Mouse (Mus musculus) heart, postnatal 10 days (tissue): ENCODE measurements around the gene Pigg. TPM values are rescaled to one million over a fixed set of nuclear protein-coding genes. Genes with fewer than 3 reads are reported as not detected.

Experiments used
- DNase-seq, 2 experiments: peaks; one replicate each; pipeline ENCODE4 v3.0.0; 2021
- intact Hi-C: fragments of 180-260 bp; cut with DNase I; formaldehyde crosslinking; loops from one replicate; pipeline ENCODE4 v1.15.1; 2025
- total RNA-seq, 2 experiments: library from RNA; stranded (reverse); gene quantifications; 2 replicates each; pipeline ENCODE4 v1.2.3; 2021

Pigg gene
- total RNA-seq, 2 experiments from 2014 or later, result 6.1 to 6.5 TPM

DNA sequence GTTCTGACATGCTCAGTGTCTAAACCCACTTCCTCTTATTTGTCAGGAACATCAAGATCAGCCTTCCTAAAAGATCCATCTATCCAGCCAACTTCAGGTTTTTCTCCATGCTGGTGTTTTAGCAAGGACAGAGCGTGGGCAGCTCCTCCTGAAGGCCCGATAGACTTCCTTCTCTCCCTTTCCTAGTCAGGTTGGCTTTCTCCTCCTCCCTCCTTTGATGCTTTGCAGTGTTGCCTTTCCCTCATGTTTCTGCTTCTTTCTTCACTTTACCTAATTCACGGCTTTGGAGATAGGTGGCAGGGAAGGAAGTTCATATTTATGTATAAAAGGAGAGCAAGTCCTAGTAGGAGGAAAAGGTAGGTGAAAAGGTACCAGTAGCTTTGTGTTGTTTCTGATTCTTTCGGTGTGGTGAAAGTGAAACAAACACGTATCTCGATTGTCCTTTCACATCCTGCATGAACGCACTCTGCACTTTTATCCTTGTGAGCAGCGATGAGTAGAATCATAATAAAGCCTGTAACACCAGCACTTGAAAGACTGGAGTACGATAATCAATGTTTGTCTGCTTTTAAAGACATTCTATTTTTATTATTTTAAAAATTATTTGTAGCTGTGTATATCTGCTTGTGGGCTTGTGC lies 37.2 kb downstream of the Pigg start:
- intact Hi-C loops, result no loop called here
- DNase-seq, result no peak

DNA sequence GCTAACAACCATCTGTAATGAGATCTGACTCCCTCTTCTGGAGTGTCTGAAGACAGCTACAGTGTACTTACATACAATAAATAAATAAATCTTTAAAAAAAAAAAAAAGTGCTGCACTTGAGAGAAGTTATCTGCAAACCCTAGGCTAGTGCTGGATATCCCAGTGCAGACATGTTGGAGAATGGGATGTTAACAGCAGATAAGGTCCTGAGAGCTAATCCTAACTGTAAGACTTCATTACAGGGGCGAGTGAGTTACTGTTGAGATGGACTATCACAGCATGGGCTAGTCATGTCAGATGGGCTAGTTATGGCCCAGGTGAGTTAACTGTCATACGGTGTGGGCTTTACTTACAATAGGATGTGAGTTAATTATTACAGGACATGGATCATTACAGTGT lies 41.6 kb downstream of the Pigg start:
- intact Hi-C loops, result no loop called here

DNA sequence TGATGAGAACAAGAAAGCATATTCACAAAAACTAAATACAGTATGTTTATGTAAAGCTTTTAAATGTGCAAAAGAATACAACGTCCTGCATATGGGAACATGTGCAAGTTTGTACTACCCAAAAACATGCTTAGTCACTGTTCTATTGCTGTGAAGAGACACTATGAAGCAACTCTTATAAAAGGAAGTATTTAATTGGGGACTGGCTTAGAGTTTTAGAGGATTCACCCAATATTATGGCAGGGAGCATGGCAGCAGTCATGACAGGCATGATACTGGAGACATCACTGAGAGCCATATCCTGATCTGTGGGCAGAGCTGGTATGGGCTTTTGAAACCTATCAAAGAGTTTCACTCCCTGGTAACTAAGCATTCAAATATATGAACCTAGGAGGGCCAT lies 45.5 kb downstream of the Pigg start:
- no peak for DNase-seq

More for the DNA sequence above, 41.6 kb downstream of the Pigg start:
- no peak for DNase-seq

DNA sequence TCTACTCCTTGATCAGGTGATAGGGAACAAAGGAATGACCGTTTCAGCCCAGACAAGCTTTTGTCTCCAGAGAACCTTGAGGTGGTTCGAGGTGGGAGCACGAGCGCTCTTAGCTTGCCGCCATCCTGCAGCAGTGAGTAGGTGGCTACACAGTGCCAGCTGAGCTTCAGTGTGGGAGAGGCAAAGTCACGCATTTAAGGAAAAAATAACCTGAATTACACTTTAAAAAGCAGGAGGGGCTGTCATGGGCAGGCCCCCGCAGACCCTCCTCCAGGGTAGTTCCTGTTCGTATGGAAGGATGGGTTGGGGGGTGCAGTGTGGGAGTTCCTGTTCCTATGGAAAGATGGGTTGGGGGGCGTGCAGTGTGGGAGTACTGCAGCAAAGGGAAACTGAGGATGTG lies 47.1 kb downstream of the Pigg start:
- no peak for DNase-seq
- intact Hi-C loops, result no loop called here

More for the DNA sequence above, 45.5 kb downstream of the Pigg start:
- intact Hi-C loops, result no loop called here

DNA sequence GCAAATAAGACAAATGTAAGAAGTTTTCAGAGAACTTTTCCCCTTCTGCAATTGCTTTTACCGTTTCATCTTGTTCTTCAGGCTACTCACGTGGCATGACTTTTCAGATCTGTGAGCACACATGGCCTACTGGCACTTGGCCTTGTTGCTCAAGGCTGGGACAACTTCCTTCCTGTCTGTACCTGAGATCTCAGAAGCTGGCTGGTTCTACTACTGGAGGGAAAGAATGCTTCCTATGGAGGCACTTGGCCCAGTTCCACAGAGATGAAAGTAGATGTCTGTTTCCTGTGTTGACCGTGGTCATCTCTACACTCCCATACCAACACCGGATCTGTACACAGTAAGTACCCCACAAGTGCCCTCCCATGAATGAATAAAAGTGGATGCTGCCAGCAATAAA lies 47.8 kb downstream of the Pigg start:
- intact Hi-C loops, result no loop called here
- no peak for DNase-seq

DNA sequence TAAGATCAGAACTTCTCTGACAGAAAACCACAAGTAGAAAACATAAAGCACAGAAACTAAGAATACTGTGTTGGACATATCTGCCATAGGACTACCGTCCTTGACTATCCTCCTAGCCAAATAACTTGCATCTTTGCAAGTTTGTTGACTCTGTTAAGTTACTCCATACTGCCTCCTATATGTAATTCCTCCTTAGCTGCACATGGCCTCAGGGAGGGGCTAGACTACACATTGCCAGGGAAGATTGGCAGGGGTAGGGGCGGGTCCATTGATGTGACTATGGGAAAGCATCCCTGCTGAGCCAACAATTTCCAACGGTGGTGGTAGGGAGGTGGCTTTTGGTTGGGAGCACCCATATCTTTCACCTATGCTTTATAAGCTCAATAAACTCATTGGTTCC lies 49.9 kb downstream of the Pigg start:
- DNase-seq, result no peak
- intact Hi-C loops, result no loop called here

DNA sequence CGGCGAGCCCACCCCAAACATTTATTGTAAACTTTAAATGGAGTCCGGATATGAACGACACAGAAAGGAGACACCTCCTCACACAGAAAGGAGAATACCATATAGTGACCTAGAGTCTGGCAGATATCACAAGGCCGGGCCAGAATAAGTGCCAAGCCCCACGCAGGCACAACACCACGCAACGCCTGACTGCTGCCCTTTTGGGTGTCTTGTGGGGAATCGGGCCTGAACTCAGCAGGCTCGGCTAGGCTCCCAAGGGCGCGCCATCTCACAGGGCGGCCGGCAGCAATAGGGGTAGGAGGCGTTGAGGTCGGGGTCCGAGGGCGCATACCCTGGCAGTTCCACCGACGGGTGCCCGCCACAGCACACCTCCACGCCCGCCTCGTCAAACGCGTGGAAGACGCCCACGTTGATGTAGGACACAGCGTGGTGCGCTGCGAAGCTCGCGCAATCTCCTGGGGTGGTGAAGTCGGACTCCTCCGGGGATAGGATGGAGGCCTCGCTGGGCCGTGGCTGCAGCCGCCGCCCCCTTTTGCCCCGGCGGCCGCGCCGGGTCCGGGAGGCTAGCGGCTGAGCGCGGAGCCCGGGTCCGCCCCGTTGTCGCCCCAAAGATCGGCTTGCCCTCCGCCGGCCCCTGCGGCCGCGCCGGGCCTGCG lies 54.0 kb downstream of the Pigg start:
- DNase-seq, result peak in 1 of 2 experiments; percentile 10
- intact Hi-C loops, result no loop called here

DNA sequence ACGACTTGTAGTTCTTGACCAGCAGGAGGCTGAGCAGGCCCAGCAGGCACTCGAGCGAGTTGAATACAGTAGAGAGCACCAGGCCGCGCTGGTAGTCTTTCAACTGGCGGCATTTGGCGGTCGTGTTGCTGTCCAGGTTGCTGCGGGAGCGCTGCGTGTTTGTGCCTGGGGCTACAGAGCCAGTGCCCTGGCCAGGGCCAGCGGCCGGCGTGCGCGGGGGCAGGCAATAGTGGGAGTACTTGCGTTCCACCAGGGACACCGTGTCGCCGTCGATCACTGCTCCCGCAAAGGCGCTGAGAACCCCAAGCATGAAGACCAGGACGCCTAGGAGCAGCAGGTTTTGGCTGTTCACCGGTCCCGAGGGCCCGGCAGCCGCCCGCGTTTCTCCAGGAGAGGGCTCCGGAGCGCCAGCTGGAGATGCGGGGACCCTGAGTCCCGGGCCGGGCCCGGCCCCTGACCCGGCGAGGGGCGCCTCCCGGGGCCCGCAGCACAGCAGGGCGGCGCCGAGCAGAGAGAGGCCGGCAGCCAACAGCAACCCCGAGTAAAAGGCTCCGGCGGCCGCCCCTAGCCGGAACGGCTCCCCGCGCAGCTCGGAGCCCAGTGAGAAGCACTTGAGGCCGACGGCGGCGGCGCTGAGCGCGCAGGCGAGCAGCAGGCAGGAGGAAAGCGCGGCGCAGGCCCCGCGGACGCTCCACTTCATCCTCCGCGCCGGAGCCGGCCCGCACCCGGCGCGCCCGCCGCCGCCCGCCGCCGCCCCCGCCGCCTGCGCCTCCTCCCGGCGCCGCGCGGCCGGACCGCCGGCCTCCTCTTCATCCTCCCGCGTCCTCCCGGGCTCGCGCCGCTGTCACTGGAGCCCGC lies 54.8 kb downstream of the Pigg start:
- intact Hi-C loops, result no loop called here
- peak; percentile 44 to 57 for DNase-seq

DNA sequence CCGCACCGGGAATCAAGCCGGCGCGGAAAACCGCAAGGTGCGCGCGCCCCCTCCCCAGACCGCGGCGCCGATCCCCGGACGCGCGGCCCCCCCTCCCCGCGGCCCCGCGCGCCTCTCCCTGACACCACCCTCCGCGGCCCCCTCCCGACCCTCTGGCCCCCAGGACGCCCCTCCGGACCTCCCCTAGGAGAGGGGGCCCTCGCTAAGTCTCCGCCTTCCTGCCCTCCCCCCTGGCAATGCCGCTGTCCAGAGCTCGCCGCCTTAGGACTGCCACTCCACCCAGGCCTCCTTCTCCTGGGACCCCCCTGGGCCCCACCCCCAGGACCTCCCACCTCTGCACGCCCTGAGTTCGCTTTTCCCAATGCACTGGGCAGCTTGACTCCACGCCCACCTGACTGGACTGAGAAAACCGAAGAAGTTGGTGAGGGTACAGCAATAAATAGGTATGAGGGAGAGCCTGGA lies 55.5 kb downstream of the Pigg start, which contains the start of gene Gm42517:
Gm42517 (minus strand) TSS at position 52 of the 462 bp plus-strand sequence.
- intact Hi-C loops, result no loop called here
- DNase-seq, result peak in 1 of 2 experiments; percentile 8

DNA sequence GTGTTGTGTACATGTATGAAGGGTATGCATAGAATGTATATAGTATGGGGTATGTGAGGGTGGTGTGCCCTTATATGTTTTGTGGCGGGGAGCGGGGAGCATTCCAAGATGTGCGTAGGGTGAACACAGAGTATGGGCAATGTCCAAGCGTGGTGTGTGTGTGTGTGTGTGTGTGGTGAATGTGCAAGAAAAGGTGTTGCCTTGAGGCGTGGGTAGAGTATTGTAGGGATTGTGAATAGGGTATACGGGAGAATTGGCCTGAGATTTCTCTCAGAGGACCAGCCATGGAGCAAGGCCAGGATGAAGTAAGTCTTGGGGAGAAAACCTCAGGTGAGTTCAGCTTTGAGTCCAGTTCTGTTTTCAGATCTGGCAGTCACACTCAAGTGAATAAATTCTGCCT lies 56.0 kb downstream of the Pigg start:
- peak in 1 of 2 experiments; percentile 11 for DNase-seq
- intact Hi-C loops, result no loop called here

DNA sequence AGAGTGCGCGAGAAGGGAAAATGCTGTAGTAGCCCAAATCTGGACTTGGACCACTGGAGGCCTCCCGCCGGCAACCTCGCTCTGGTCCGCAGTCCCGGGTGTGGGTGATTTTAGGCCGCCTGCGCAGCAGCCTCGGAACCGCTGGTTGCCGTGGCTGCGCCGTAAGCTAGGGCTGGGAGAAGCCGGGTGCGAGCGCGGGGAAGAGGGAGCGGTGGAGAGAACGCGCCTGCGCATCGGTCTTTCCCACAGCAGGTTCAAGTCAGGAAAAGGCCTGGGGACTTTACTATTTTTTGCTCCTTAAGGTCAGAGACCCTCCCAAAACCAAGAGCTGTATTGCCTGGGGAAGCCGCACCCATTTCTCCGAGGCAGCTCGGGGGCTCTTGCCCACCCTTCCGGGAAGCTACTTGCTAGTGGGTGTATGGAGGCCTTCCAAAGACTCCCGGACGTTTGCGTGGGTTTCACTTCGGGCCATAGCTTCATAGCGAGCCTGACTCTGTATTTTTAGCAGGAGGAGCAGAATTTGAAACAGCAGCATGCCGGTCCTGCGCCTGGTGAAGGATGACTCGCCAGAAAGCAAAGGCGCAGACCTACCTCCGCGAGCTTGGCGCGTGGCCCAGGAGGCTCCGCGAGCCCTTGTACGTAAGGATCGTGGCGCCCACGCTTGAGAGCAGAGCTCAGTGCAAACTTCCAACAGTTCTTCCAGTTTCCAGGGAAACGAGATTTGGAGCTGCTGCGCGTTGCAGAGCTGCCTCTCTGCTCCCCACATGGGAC lies 56.6 kb downstream of the Pigg start:
- intact Hi-C loops, result no loop called here
- peak; percentile 24 to 36 for DNase-seq

DNA sequence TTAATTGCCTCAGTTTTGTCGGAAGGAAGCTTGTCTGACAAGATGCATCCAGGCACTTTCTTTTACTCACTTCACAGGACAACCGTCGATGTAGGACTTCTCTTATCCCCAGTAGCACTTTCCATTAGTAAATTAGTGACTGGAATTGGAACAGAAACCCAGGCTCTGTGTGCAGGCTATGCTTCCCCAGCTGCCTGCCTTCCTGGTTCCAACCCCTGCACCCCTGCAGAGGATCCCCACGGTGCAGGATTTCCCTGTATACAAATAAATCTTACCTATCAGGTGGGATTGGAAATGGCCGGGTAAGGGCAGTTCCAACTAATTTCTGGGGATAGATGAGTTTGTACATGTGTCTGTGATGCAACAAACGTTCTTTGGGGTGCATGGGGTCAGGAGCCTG lies 57.6 kb downstream of the Pigg start:
- intact Hi-C loops, result no loop called here
- no peak for DNase-seq

DNA sequence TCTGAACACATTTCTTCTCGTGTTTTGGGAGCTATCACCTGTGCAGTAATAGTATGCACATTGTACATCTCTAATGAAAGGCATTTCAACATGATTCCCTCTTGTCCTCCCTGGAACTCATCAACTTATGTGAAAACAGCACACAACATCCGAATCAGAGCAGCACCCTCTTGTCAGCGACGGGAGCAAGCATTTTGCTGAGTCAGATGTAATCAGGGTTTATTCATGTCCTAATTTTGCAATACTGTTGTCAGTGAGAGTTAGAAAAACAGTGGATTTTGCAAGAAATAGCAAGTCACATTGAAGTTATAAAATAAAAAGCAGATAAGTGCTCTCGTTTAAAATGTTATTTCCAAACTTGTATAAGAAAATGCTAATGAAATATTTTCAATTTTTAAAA lies 61.7 kb downstream of the Pigg start:
- intact Hi-C loops, result no loop called here

DNA sequence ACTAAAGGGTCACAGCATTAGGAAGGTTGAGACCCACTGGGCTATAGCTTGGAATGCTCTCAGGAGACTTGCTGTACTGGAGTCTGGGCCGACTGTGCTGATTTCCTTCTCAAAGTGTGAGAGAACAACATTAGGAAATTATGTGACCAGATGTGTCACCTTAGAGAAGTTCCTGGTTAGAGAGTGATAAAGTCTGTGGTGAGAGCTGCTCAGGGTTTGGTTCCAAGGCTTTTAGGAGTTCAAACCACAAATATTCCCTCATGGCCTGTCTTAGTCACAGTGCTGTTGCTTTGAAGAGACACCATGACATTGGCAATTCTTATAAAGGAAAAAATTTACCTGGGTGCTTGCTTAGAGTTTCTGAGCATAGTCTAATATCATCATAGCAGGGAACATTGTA lies 63.6 kb downstream of the Pigg start:
- intact Hi-C loops, result no loop called here
- no peak for DNase-seq

More for the DNA sequence above, 61.7 kb downstream of the Pigg start:
- DNase-seq, result no peak

DNA sequence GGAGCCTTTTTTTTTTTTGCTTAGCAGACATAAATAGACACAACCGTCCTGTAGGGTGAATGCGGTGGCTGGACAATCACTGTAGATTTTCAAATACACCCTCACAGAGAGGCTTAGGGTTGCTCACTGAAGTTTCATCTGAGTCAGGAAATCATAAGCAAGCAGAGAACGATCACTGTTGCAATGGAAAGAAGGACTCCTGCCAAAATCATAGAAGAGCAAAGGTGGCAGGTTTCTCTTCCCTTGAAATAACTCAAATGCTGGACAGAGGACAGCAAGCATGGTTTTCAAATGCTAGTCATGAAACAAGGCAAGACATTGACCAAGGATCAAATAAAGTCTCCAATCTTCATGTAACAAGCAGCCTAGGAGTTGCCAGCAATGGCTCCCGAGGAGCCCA lies 65.9 kb downstream of the Pigg start:
- intact Hi-C loops, result no loop called here
- no peak for DNase-seq

DNA sequence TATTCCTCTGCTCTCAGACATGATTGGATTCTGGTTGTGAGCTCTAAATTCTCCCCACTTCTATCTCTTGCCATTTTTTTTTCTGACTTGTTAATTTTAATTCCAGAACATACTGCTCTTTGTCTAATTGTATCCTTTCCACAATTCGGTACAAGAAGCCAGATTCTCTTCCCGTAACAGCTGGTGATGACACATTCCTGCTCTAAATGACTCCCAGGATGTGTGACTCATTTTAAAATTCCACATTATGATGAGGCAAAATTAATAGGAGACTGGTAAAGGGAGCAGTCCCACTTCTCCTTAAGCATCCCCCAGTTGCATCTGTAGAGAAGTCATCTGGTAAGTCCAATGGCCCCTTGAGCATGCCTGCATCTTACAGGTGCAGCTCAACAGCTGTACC lies 73.2 kb downstream of the Pigg start:
- DNase-seq, result no peak
- intact Hi-C loops, result no loop called here

DNA sequence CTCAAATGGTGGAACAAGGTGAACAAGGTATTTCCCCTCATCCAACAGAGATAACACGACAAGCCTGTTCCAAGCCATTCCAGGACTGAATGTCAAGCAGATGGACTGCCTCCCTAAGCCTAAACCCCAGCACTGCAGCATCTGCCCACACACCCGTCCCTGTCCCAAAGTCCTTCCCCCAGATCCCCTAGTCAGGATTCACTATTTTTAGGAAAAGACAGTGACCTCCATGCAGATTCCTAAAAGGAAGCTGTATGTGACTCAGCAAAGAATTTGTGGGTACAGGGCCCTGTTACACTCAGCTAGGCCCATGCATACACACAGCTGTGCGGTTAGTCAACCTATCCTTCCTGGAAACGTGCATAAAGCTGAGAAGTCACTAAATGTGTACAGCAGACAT lies 74.0 kb downstream of the Pigg start:
- intact Hi-C loops, result no loop called here
- no peak for DNase-seq

DNA sequence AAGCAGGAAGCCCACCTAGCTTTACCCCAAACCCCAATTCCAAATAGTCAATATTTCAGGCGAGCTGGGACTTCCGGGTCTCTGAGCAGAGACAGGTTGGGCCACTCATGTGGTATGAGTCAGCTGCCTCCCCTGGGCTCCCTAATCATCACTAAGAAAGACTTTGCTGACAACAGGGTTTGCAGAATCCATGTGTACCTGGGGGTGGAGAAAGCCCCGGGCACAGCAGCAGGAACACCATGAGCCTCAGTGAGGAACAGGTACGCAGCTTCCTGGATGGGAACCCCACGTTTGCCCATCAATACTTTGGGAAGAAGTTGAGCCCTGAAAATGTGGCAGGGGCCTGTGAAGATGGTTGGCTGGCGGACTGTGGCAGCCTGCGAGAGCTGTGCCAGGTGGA lies 75.8 kb downstream of the Pigg start, which contains the start of gene Pde6b:
Pde6b (plus strand) TSS at position 191 of the 400 bp plus-strand sequence.
- intact Hi-C loops, result no loop called here
- DNase-seq, result no peak

DNA sequence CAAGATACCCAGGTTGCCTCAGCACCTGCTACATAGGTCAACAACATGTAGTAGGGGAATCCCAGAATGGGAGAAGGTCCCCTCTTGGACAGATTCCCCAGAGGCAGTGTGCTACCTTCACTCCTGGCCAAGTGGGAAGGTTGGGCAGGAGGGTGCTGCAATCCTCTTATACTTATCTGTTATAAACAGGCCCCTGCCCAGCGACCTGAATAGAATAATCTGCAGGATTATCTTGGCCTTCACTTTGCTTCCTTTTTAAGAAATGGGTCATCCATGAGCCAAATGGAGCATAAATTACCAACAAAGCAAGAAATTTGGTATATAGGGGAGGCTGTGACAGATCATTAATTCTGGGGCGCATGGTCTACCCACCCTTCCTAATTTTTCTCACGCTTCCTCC lies 77.3 kb downstream of the Pigg start:
- DNase-seq, result no peak
- intact Hi-C loops, result no loop called here
